Mouse (Mus musculus) intestine, postnatal 0 days (tissue): ENCODE data around the gene Cir1. TPM values are rescaled to one million over a fixed set of nuclear protein-coding genes. Genes with fewer than 3 reads are reported as not detected.

ENCODE experiments used
- ATAC-seq: fragments of 200-750 bp; cut with Nextera tagmentation; 2 replicates; pipeline ENCODE4 v1.8.0; 2017; ENCODE audit warnings: mild to moderate bottlenecking, moderate TSS enrichment, moderate library complexity
- H3K27ac ChIP-seq: fragments of 300-500 bp; sonication (generic); 2 replicates; pipeline ENCODE4 v1.5.1; 2014; ENCODE audit warnings: mild to moderate bottlenecking, low read depth, low read length, moderate library complexity
- H3K27me3 ChIP-seq: fragments of 300-500 bp; sonication (generic); replicated peaks from 2 replicates; pipeline ENCODE4 v1.6.1; 2014; ENCODE audit warnings: low read length, mixed read lengths; ENCODE audit not compliant: control insufficient read depth, insufficient read depth
- H3K36me3 ChIP-seq: fragments of 300-500 bp; sonication (generic); 2 replicates; pipeline ENCODE4 v1.6.1; 2014; ENCODE audit warnings: mild to moderate bottlenecking, moderate library complexity; ENCODE audit not compliant: control insufficient read depth, insufficient read depth
- H3K4me1 ChIP-seq: fragments of 300-500 bp; sonication (generic); replicated peaks from 2 replicates; pipeline ENCODE4 v1.6.1; 2014; ENCODE audit warnings: antibody characterized with exemption, low read length, mixed read lengths; ENCODE audit not compliant: control insufficient read depth, insufficient read depth
- H3K4me2 ChIP-seq: fragments of 300-500 bp; sonication (generic); replicated peaks from 2 replicates; pipeline ENCODE4 v1.6.1; 2014; ENCODE audit warnings: low read depth, mild to moderate bottlenecking, moderate library complexity
- H3K4me3 ChIP-seq: fragments of 300-500 bp; sonication (generic); 2 replicates; pipeline ENCODE4 v1.5.1; 2014; ENCODE audit warnings: low read depth, low read length
- H3K9ac ChIP-seq: fragments of 300-500 bp; sonication (generic); 2 replicates; pipeline ENCODE4 v1.6.1; 2014; ENCODE audit warnings: mild to moderate bottlenecking, low read depth, low read length
- H3K9me3 ChIP-seq: fragments of 300-500 bp; sonication (generic); 2 replicates; pipeline ENCODE4 v1.6.1; 2016; ENCODE audit warnings: mixed run types; ENCODE audit not compliant: control insufficient read depth
- CTCF ChIP-seq: sonication (generic); IDR thresholded peaks from 2 replicates; pipeline ENCODE4 v1.5.1; 2016; ENCODE audit warnings: low read depth, mild to moderate bottlenecking, control low read depth, antibody characterized with exemption, moderate library complexity
- WGBS: fragments of 180-500 bp; shearing (Covaris S2); extraction: QIAGEN DNeasy Blood & Tissue Kit; methylation state at CpG from one replicate; pipeline ENCODE4 v1.1.7; 2014; 5-methylcytosine and 5-hydroxymethylcytosine counted together
- polyA plus RNA-seq: library from polyadenylated mRNA; unstranded; fragments of >200 nt; fragmentation: Nextera tagmentation; extraction: Ambion mirVana; gene quantifications from 2 replicates; pipeline ENCODE4 v1.2.1, GENCODE M21; 2015

Cir1 gene
- polyA plus RNA-seq, 1 experiment from 2014 or later, result 17.1 TPM

- Histone ChIP-seq H3K4me2 (no peak overlapping the region), H3K9me3 (no peaks in the 10 kb centered on the region), H3K4me3 (no peak overlapping the region), H3K9ac (no peak overlapping the region), H3K36me3 (peaks cover 8% of the 10 kb centered on the region; the same call in 1 of the 2 replicates), H3K27me3 (no peaks in the 10 kb centered on the region), H3K27ac (no peak overlapping the region), H3K4me1 (no peaks in the 10 kb centered on the region)
- ATAC-seq, result no peak
- WGBS, result 92% methylated on average over 6 of the region's 6 CpGs
- TF ChIP-seq CTCF, result no peak
These were observed 35.7 kb upstream of the Cir1 start for GRCm38 (mm10) chr2:73348221-73348620.

GRCm38 (mm10) chr2:73347766-73348165, 35.3 kb upstream of the Cir1 start:
- H3K27ac ChIP-seq, result no peak overlapping the region
- WGBS, result 86% methylated on average over 9 of the region's 9 CpGs

GRCm38 (mm10) chr2:73347136-73347535, 34.6 kb upstream of the Cir1 start:
- H3K4me2 ChIP-seq, result no peak overlapping the region
- TF ChIP-seq CTCF, result no peak
- no peak for ATAC-seq
- no peak overlapping the region for H3K9ac ChIP-seq
- H3K4me1 ChIP-seq, result no peaks in the 10 kb centered on the region
- H3K27ac ChIP-seq, result no peak overlapping the region
- no peak overlapping the region for H3K4me3 ChIP-seq
- WGBS, result 72% methylated on average over 6 of the region's 6 CpGs
- H3K36me3 ChIP-seq, result peaks cover 8% of the 10 kb centered on the region; the same call in 1 of the 2 replicates
- no peaks in the 10 kb centered on the region for H3K9me3 ChIP-seq
- no peaks in the 10 kb centered on the region for H3K27me3 ChIP-seq

More at GRCm38 (mm10) chr2:73347766-73348165, 35.3 kb upstream of the Cir1 start:
- ATAC-seq, result no peak
- no peak overlapping the region for H3K4me3 ChIP-seq
- no peak overlapping the region for H3K9ac ChIP-seq
- no peaks in the 10 kb centered on the region for H3K4me1 ChIP-seq
- no peaks in the 10 kb centered on the region for H3K9me3 ChIP-seq
- TF ChIP-seq CTCF, result no peak
- H3K36me3 ChIP-seq, result peaks cover 8% of the 10 kb centered on the region; the same call in 1 of the 2 replicates
- no peak overlapping the region for H3K4me2 ChIP-seq
- no peaks in the 10 kb centered on the region for H3K27me3 ChIP-seq

GRCm38 (mm10) chr2:73346345-73347086, 34.0 kb upstream of the Cir1 start:
- Histone ChIP-seq H3K27me3 (no peaks in the 10 kb centered on the region), H3K27ac (no peak overlapping the region), H3K4me1 (no peaks in the 10 kb centered on the region), H3K4me2 (no peak overlapping the region), H3K4me3 (no peak overlapping the region), H3K9ac (no peak overlapping the region), H3K36me3 (peaks cover 8% of the 10 kb centered on the region; the same call in 1 of the 2 replicates), H3K9me3 (no peaks in the 10 kb centered on the region)
- no peak for TF ChIP-seq CTCF
- 70% methylated on average over 13 of the region's 13 CpGs for WGBS
- ATAC-seq, result no peak

- H3K4me1 ChIP-seq, result no peaks in the 10 kb centered on the region
- WGBS, result 94% methylated on average over 4 of the region's 4 CpGs
- H3K27ac ChIP-seq, result no peak overlapping the region
- ATAC-seq, result no peak
- no peak for TF ChIP-seq CTCF
- H3K4me3 ChIP-seq, result no peak overlapping the region
- H3K9ac ChIP-seq, result no peak overlapping the region
- no peak overlapping the region for H3K4me2 ChIP-seq
- H3K27me3 ChIP-seq, result no peaks in the 10 kb centered on the region
- peaks cover 8% of the 10 kb centered on the region; the same call in 1 of the 2 replicates for H3K36me3 ChIP-seq
- H3K9me3 ChIP-seq, result no peaks in the 10 kb centered on the region
These were observed 32.7 kb upstream of the Cir1 start for GRCm38 (mm10) chr2:73345204-73345603.

GRCm38 (mm10) chr2:73343701-73344100, 31.2 kb upstream of the Cir1 start:
- H3K9me3 ChIP-seq, result no peaks in the 10 kb centered on the region
- H3K4me1 ChIP-seq, result no peaks in the 10 kb centered on the region
- H3K27ac ChIP-seq, result no peak overlapping the region
- peaks cover 8% of the 10 kb centered on the region; the same call in 1 of the 2 replicates for H3K36me3 ChIP-seq
- 94% methylated on average over 5 of the region's 5 CpGs for WGBS
- no peaks in the 10 kb centered on the region for H3K27me3 ChIP-seq
- no peak for TF ChIP-seq CTCF
- no peak for ATAC-seq
- no peak overlapping the region for H3K4me3 ChIP-seq
- no peak overlapping the region for H3K4me2 ChIP-seq
- H3K9ac ChIP-seq, result no peak overlapping the region
